Mouse (Mus musculus) thymus, postnatal 4 days (tissue): Measurements from ENCODE around the gene C1ra.
"Not testable (repeated sequence)": the region's sequence is repeated elsewhere in the genome, so short reads cannot be mapped to it uniquely, and the experiment has no call there.

Source experiments
- DNase-seq: peaks from one replicate; pipeline ENCODE4 v3.0.0; 2021

The C1ra gene

DNA sequence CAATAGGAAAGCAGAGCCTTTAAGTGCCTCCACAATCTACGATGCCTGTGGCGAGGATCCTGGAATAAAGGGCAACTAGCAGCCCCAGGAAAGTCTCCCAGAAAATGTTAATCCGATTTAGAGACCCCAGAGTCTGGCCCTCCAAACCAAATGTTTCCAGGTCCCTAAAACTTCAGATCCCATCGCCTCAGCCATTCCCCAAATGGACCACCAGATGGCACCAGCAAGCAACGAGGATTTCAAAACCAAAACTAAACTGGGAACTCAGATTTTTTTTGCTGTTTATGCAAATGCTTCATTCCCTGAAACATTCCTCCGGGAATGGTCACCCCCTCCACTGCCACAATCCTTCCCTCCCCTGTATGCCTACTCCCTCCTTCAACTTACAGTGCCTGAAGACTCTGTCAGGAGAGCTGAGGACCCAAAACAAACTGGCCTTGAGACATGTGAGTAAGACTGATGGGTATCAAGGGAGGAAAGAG lies at the start of gene C1ra:
C1ra (plus strand) TSS at position 51 of the 482 bp plus-strand sequence.
- peak; percentile 63 for DNase-seq

DNA sequence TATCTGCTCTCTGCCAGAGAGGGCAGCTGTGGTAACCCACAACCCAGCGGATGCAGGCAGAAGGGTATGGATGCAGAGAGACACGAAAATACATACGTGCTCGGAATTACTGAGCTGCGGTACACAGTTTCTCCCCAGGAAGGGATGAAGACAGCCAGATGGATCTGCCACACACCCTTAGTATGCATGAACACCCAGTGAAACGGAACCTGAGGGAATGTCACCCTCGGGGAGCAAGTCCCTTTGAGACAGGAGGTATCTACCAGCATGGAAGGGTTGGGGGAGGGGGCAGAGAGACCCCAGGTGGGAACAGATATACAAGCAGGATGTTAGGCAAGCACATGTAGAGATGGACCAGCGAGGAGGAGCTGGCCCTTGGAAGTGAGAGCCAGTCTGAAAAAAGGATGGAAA lies 48.3 kb upstream of the C1ra start:
- DNase-seq = peak; percentile 40

DNA sequence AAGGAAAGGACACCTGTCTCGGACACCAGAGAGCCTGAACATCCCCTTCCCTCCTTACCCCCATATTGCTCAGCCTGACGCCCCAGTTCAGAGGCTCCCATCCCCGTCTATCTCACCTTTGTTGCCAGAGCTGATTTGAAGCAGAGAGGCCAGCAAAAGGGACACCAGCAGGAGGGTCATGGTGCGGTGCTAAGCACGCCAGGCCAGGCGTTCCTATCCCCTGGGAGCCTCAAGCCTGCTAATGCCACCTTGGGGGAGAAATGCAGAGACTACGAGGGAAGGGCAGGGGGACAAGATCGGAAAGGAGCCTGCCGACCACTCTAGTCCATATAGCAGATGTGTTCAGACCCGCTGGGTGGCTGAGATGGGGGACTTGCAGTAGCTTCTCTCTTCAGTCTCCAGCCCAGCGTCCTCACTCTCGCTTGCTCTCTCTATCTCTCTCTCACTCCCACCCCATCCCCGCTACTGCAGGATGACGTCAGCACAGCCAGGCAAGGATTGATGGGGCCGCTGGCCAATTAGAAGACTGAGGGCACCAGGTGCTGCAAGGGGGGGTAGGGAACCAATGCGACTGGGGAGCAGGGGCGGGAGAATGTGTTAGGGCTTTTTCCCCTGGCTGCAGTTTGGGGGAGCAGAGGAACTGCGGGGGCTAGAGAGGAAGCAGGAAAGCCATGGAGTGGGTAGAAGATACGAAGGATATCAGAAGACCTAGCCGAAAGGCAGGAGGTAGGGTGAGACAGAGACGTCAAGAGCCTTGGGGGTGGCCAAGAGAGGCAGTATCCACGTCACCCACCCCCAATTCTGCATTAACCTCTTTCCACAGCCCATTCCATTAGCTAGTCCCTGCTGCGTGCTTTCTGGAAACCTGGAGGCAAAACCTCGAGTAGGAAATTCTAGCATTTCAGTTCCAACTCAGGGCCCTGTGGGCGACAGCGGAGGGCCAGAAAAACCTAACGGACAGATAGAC lies 47.6 kb upstream of the C1ra start, which contains the start of gene Clstn3:
Clstn3 (minus strand) TSS at position 490 of the 967 bp plus-strand sequence.
- DNase-seq = peak; percentile 92

- no peak for DNase-seq
These were observed 46.9 kb upstream of the C1ra start for GRCm38 (mm10) chr6:124465299-124465698.

DNA sequence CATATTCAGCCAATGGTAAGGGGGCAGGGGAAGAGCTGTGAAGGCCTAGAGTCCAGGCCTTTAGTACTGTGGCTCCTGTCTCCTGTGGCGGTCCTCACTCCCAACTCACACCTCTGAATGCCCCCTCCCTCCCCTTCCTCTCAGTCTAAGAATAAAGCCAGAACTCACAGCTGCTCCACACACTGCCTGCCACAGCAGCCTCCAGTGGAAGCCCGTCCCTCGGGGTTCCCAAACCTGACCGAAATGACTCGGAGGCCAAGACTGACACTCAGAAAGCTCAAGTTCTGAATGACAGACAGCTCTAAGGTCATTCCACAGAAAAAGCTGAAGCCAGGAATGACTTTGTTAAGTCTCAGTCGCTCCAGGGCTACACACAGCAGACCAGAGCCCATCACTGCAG lies 46.5 kb upstream of the C1ra start:
- DNase-seq = no peak

DNA sequence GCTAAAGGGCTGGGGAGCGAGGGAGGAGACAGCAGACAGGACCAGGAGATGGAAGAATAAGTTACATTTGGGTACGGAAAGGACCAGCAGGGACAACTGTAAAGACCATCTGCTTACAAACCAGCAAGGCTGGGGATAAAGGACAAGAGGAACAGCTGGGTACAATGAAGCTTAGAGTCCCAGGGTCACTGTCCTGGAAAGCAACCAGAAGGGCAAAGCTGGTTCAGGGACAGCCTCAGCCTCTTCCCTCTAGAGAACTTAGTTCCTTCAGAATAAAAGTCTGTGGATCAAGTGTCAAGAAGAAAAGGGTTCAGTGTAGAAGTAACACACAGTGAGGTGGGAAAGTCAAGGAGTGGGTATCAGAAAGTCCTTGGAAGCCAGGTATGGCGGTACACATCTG lies 41.1 kb upstream of the C1ra start:
- no peak for DNase-seq

- not testable (repeated sequence) for DNase-seq
These were observed 40.2 kb upstream of the C1ra start for GRCm38 (mm10) chr6:124471783-124472638.

GRCm38 (mm10) chr6:124472801-124473200 lies 39.4 kb upstream of the C1ra start:
- DNase-seq = peak; percentile 78

GRCm38 (mm10) chr6:124474621-124475020 lies 37.6 kb upstream of the C1ra start:
- DNase-seq = no peak

DNA sequence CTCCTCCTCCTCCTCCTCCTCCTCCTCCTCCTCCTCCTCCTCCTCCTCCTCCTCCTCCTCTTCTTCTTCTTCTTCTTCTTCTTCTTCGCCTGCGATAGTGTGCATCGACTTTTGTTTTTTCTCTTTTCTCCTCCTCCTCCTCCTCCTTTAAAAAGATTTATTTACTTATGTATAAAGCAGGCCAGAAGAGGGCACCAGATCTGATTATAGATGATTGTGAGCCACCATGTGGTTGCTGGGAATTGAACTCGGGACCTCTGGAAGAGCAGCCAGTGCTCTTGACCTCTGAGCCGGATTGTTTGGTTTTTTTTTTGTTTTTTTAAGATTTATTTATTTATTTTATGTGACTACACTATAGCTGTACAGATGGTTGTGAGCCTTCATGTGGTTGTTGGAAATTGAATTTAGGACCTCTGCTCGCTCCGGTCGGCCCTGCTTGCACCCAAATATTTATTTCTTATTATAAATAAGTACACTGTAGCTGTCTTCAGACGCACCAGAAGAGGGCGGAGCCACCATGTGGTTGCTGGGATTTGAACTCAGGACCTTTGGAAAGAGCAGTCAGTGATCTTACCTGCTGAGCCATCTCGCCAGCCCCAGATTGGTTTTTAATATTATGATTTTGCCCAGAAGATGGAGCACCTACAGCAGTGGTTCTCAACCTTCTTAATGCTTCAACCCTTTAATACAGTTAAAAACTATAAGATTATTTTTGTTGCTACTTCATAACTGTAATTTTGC lies 36.7 kb upstream of the C1ra start:
- DNase-seq = not testable (repeated sequence)

- DNase-seq = no peak
These were observed 36.0 kb upstream of the C1ra start for GRCm38 (mm10) chr6:124476216-124476615.

GRCm38 (mm10) chr6:124476796-124477195 lies 35.4 kb upstream of the C1ra start:
- no peak for DNase-seq

DNA sequence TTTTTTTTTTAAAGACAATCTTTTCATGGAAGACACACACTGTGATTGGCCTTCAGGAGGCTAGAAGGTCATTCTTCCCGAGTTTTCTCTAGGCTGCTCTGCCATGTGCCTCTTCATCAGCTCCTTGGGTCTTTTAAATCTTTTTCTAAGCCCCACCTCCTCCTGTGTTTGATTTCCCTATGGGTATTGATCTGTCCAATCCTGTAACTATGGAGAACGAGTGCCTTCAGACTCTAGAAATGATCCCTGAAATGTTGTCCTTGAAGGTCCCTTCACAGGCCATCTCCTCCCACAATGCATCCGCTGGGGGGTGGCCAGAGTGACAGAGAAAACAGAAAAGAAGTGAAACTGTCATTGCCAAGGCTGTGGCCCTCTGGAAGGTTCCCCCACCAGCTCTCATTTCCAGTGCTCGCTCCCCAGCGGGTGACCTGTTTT lies 35.0 kb upstream of the C1ra start:
- no peak for DNase-seq

- no peak for DNase-seq
These were observed 34.1 kb upstream of the C1ra start for GRCm38 (mm10) chr6:124477922-124478651.

GRCm38 (mm10) chr6:124478874-124479572 lies 33.2 kb upstream of the C1ra start:
- no peak for DNase-seq

DNA sequence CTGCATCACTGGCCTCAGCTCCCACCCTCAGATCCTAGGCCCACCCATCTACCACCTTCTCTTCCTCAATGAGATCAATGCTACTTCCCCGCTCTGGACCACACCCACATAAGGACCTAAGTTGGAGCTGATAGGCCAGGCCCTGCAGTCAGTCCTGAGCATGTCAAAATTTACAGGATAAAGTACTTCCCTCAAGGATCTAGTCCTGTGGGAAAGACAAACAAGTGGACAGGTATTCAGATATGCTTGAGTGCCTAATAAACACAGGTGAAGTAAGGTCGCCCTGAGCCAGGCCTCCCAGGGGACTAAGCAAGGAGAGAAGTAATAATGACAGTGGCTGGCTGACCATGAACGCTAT lies 32.7 kb upstream of the C1ra start:
- DNase-seq = no peak

- no peak for DNase-seq
These were observed 31.9 kb upstream of the C1ra start for GRCm38 (mm10) chr6:124480295-124480694.

DNA sequence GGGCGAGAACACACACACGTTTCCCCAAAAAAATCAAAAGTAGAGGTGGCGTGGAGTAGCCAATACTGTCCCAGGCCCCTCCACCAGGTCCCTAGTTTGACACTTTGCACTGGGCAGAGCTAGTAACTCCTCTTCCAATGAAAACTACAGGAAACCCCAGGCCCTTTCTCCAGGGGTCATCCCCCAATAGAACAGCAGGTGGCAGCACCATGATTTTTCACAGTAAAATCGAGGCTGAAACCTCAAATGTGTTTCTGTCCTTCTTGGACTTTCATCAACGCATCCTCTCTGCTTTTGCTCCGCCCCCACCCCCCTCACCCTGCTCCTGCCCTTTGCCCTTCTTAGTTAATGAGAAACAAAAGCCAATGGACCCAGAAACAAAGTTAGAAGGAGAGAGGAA lies 30.6 kb upstream of the C1ra start:
- peak; percentile 70 for DNase-seq

DNA sequence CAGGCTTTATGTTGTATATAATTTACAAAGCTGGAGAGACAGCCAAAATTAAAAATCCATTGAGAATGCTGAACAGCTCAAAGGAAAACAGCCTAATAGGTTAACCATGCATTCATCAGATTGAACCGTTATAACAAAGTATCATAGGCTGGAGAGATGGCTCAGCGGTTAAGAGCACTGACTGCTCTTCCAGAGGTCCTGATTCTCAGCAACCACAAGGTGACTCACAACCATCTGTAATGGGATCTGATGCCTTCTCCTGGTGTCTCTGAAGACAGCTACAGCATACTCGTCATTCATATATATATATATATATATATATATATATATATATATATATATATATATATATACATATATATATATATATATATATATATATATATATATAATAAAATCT lies 28.4 kb upstream of the C1ra start:
- DNase-seq = not testable (repeated sequence)

- no peak for DNase-seq
These were observed 27.4 kb upstream of the C1ra start for GRCm38 (mm10) chr6:124484851-124485250.
